Mouse (Mus musculus): ENCODE measurements around the gene 4933414I15Rik.
A peak's percentile ranks its signal among the peaks of the same experiment; 100 is the strongest.

The 4933414I15Rik gene

DNA sequence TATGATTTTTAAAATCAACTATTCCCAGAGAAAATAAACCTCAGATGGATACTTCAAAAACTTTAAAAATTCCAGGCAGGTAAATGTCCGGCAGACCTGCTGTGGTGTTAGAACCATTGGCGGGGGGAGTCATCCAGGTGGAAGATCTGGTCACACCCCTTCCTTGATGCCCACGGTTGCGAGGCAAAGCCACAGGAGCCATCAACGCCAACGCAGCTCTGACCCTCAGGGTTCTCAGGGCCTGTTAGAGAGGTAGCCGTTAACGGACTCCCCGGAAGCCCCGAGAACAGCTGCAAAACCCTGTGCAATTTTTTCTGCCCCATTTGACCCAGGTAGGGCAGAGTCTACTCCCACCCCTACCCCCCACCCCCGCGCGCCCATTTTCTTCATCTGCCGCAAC lies at the start of gene 4933414I15Rik:
Gene 4933414I15Rik, minus strand, starts transcription at position 260 of the 400 bp plus-strand sequence.
- no peak for DNase-seq (ENCODE audit: low spot score)

DNA sequence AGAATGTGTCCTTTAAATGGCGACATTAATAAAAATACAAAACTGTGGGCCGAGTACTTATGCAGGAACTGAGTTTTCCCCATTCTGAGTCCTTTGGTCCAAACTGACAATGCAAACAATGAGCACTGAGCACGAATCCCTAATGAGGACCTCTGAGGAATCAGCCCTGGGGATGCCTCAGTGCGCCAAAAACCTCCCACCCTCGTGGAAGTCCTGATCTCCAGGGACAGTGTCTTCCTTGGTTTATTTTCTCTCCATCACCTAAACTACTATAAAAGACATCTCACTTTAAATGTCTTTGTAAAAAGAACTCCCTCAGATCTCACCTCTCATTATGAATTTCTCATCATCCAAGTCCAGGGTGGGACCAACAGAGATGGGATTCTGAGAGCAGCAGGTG lies 38.1 kb upstream of the 4933414I15Rik start, which contains the start of gene Olfr1377:
Gene Olfr1377, plus strand, starts transcription at position 301 of the 400 bp plus-strand sequence.
- DNase-seq (ENCODE audit: low spot score) = no peak

DNA sequence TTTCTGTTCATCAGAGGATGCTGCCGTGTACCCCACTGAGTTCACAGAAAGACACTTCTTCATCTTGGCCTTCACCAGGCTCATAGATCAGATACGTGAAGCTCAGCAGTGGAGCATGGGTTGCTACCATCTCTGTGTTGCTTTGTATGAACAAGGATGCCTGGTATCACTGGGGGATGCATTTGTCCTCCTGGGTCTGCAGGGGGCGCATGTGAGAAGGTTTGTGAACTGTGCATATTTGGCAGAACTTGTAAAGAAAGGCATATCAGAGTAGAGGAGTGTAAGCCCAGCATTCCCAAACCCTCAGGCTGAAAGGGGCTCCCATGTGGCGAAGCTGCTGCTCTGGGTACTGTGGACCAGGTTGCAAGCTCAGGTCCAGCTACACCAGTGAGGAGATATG lies 33.7 kb upstream of the 4933414I15Rik start:
- no peak for DNase-seq (ENCODE audit: low spot score)

DNA sequence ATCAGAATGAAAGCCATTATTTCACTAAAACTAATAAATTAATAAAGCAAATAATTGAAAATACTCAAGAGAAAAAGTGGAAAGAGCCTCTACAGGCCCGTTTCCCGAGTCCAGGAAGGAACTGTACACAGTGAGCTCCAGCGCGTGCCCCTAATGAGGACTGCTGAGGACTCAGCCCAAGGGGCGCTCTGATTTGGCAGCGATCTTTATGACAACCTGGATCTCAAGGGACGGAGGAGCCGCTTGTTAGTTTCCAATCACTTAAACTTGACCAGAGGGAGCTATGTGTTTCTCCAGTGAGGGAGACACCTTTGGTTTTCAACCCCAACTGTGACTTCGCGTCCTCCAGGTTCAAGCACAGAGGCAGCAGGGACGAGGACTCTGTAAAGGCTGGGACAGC lies 22.7 kb upstream of the 4933414I15Rik start, which contains the start of gene Olfr1378:
Gene Olfr1378, plus strand, starts transcription at position 301 of the 400 bp plus-strand sequence.
- no peak for DNase-seq (ENCODE audit: low spot score)

DNA sequence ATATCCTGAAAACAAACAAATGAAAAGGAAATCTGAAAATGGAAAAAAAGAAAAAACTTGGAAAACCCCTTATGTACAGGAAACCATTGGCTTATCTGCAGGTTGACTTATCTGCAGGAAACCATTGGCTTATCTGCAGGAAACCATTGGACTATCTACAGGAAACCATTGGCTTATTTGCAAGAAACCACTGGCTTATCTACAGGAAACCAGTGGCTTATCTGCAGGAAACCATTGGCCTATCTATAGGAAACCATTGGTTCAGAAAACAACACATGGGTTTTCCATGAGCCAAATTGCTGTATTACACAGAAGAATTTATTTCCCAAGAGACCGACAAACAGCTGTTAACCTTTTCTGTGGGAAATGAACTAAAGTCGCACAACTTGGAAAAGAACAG lies 21.3 kb upstream of the 4933414I15Rik start:
- DNase-seq (ENCODE audit: low spot score) = no peak

DNA sequence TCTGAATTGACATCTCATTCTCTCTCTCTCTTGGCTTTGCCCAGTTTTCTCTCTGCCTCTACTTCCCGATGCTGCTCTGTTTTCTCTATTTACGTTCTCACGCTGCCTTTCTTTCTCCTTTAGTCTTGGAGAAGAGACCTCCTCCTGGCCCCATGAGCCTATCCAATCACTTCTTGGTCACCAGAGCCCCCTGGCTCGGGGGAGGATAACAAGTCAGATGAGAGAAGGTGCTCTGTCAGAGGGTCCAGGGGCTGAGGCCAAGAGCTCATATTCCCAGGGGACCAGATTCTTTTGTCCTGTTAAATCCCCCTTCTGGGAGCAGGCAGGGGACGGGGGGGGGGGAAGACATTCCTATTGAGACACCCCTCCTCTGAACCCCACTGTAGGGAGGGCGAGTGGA lies 10.1 kb upstream of the 4933414I15Rik start, which contains the start of gene Prop1:
Gene Prop1, minus strand, starts transcription at position 101 of the 400 bp plus-strand sequence.
- no peak for DNase-seq (ENCODE audit: low spot score)

DNA sequence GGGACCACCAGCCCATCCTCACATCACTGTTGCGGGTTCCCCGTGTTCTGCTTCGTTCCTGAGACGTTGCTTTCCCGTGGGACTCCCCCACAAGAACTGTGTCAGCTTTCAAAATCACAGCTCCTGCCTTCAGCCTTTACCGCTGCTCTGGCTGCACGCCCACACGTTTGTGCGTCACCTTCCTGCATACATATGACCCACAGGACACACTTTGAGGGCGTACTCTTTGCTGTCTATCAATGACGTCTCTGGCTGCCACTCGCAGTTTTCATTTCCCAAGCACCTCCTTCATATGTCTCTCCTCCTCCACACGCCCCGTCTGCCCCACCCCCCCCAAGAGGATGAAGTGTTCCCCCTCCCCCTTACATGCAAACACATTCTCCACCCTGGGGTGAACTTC lies 8.7 kb upstream of the 4933414I15Rik start:
- DNase-seq (ENCODE audit: low spot score) = no peak

DNA sequence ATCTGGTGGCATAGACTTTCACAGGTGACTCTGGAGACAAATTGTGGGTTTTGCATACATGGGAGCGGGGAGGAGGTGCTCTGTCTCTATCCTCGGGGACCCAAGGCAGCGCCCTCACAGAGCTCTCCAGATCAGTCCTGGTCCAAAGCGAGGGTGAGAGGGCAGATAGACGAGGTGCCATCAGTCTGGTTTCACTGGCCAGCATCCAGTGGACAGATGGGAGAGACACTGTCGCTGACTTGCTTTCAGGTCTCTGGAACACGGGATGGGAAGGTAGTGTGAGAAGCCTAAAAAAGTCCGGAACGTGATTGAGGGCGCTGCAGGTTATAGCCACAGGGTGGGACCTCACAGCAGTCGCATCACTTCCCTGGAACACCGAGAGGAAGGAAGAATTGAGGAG lies 1.2 kb downstream of the 4933414I15Rik start:
- no peak for DNase-seq (ENCODE audit: low spot score)

DNA sequence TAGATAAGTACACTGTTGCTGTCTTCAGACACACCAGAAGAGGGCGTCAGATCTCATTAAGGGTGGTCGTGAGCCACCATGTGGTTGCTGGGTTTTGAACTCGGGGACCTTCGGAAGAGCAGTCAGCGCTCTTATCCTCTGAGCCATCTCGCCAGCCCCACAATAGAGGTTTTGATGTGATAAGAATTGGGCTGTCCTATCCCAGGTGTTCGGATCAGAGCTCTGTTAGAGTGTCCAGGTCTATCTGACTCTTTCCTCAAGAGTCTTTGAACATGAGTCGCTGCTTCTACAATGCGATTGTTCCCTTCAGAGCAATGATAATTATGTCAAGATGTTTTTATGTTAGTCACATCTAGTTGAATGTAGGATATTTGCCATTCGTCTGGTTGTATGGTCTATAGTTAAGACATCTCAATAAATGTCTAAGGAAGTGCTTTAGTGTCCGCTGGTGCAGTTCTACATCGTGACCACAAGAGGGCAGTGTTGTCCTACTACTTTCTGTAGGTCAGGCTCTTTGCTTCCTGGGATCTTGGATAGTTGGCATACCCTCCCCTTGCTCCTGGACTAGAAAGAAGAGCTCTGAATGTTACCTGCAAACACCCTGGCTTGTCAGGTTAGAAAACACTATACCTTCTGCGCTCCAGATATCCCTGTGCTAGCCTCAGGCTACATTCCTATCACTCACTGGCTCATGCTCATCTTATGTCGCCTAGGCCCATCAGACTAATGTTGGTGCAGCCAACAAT lies 3.8 kb downstream of the 4933414I15Rik start:
- peak; percentile 16 for DNase-seq (ENCODE audit: low spot score)

DNA sequence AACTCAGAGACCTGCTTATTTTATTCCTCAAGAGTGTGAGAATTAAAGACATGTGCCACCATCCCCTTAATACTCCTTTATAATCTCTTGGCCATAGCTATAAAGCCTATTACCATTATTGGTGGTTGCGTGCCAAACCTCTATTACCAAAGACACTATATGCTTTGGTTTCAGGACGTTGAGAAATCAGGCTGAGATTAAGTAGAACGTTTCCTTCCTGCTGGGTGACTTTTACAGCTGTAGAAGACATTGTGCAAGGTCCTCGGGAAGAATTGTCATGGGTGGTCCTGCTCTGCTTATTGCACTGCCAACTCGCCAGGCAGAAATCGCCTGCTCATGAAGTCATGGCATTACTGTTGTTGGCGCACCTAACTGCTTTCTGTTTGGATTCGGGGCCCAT lies 5.1 kb downstream of the 4933414I15Rik start:
- DNase-seq (ENCODE audit: low spot score) = no peak

DNA sequence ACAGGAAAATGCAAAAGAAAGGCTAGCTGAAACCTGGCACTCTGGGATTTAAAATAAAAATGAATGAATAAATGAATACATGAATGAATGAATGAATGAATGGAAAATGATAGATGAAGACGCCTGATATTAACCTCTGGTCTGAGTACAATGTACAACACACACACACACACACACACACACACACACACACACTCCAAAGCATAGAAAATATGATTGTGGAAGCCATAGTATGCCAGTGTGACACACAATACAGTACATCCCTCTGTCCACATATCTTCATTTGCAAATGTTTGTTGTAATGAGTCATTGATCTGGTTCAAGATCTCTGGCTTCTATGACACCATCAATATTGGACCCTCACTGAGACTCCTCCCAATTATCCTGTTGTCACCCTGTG lies 11.5 kb downstream of the 4933414I15Rik start:
- DNase-seq (ENCODE audit: low spot score) = no peak

DNA sequence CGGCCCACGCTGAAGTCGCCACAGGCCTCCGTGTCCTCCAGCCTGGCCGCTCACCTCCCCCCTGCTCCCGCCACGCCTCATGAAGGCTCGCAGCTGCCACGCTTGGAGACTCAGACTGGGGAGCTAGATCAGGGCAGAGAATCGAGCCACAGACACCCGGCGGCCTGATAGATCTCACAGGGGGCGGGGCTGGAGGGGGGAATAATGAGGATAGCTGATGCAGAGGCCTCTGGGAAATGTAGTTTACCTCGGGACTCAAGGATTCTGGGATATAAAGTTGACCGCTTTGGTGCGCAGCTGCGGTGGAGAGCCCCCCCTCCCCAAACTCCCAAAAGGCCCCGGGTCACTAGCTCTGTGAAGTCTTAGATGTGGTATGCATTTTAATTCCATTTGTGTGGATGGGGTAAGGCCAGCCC lies 12.1 kb downstream of the 4933414I15Rik start, which contains the start of gene Zfp354b:
Gene Zfp354b, minus strand, starts transcription at position 183 of the 416 bp plus-strand sequence.
- DNase-seq (ENCODE audit: low spot score) = peak; percentile 62

DNA sequence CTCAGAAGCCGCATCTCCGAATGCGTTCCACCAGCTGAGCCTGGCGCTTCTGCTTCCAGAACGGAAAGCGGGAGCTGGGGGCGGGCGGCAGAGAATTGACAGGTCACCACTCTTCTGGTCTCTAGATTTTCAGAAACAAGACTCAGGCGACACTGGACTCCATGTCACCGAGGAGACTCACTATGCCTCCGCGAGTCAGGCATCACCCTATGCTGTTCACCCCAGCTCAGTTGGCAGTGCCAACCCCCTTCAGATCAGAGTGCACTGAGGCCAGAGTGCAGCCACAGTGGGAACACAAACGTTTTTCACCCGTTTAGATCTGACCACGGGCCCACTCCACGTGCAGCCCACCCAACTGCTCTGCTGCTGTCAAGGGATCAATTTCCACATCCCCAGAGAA lies 12.5 kb downstream of the 4933414I15Rik start:
- no peak for DNase-seq (ENCODE audit: low spot score)

DNA sequence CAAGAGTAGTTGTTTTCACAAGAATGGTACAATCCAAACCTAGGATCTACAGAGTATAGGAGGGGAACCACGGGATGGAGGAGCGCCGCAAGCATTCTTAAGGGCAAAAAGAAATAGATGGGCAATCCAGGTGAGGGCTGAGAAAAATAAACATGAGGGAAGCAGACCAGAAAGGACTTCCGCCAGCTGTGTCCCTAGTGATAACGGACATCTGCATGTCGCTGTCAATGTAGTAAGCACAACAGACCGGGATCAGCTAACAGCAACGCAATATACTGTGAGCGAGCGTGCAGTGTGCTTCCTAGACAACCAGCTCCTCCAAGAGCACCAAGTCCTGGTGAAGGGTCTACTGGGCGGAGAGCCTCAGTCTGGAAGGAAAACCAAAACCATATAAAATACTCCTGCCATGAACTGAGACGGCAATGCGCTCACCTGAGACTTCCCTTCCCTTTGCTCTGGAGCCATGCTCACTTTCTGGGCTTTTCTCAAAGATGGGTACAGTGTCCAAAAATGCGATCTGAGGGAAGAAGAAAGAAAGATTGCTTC lies 13.0 kb downstream of the 4933414I15Rik start:
- DNase-seq (ENCODE audit: low spot score) = no peak

DNA sequence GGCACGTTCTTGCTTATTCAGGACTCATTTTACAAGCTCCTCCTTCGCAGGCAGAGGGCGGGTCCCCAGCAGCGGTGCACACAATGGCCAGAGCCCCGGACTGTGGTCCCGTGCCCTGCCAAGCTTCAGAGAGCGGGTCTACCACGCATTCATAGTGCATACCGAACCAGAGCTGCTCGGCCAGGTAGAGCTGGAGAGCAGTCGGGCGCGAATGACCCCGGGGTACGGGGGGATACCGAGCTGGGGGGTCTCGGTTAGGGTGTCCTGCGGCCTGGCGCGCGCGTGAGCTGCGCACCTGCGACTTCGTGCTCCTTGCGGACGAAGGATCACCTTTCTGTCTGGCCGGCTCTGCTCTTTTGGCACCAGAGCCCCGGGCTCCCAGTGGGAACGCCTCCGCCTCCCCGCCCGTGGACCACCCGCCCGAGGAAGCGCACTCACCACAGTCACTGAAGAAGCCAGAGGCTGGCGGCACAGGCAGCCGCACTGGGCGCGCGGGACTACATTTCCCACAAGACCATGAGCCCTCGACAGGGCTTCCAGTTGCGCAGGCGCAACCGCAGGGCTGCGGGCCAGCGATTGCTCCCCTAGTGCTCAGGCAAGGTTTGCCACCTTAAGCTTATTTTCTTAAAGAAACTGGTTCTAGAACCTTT lies 27.8 kb downstream of the 4933414I15Rik start, which contains the start of gene Zfp2:
Gene Zfp2, minus strand, starts transcription at position 495 of the 650 bp plus-strand sequence.
- DNase-seq (ENCODE audit: low spot score) = peak; percentile 75

DNA sequence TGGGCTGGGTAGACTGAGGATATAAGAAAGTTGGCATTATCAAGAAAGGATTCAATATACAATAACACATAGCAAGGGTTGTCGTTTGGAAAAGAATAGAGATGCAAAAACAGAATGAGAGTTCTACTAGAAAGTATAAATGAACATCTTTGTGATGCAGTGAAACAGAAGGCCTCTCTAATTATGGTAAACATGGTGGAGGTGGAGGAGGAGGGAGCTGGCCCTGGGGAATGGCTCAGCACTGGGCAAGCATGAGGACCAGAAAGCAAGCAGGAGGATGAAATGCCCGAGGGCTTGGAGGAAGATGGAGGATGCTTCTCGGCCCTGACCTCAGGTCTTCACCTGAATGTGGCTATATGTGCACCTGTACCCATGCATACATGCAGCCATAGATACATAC lies 29.1 kb downstream of the 4933414I15Rik start:
- no peak for DNase-seq (ENCODE audit: low spot score)

DNA sequence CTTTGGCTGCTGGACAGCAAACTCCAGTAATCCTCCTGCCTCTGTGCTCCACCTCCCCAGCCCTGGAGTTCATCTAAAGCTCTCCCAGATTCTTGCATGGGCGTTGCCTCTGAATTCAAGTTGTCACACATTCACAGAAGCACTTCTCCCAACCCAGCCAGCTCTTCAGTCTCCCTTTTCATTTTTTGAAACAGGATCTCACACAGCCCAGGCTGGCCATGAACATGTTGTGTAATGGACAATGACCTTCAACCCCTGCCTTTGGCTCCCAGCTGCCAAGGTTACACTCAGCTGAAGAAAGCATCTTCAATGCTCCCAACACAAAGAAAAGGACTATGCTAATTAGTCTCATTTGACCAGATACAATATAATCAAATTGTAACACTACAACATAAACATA lies 30.3 kb downstream of the 4933414I15Rik start:
- DNase-seq (ENCODE audit: low spot score) = no peak

DNA sequence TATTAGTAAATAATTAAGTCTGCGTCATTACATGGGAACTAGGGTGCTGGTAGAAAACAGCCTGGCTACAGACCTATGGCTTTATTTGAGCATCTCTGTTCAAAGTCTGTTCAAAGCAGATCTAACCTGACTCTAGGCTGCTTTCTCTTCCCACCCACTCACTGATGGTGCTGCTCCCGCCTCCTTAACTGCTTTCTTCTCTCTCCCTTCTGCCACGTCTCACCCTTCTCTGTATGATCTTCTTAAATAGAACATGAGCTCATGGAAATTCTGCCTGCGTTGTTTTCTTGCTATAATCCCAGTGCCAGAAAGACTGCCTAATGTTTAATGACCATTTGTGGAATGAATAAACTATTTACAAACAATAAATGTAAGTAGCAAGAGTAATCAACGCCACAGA lies 35.4 kb downstream of the 4933414I15Rik start:
- DNase-seq (ENCODE audit: low spot score) = no peak

DNA sequence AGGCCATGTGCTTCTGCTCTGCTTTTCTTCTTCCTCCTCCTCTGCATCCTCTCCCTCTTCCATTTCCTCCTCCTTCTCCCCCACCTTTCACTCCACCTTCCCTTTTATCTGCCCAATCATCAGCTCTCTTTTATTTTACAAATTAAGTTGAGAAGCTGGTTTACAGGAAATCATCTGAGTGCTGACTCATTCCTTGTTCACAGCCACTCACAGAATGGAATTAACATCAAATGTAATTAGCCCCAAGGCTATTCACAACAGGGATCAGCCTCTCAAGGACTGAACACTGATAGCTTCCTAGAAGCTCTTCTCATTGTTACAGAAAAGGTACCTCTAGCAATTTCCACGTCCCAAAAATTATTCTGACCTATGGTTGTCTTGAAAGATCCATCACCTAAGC lies 46.2 kb downstream of the 4933414I15Rik start:
- DNase-seq (ENCODE audit: low spot score) = no peak

DNA sequence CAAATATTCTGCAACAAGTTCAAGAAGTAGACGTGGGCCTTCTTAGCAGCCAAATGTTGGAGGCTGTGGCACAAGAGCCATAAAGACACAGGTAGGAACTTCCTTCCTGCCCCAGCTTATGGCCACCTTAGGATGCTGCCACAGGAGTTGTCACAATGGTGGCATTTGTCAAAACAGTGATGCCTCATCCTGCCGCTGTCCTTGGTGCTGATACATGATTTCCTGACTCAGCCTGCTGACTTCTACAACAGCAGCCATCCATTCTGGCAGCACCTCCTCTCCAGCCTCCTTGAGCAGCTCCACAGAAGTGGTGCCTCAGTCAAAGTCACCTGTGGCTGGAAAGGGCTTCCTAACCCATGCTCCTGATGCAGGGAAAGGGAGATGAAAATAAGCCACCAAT lies 51.1 kb downstream of the 4933414I15Rik start:
- DNase-seq (ENCODE audit: low spot score) = no peak
